Mouse (Mus musculus) mesoderm, embryonic 11.5 days (tissue): ENCODE results near the gene Gjb3.

Source experiments
- DNase-seq: peaks from one replicate; pipeline ENCODE4 v3.0.0-alpha.2; 2012; ENCODE audit warnings: low read depth, low spot score

The Gjb3 gene

GRCm38 (mm10) chr4:127337668-127338067 is 7.0 kb upstream of the Gjb3 start:
- DNase-seq: no peak

- no peak for DNase-seq
These were observed 4.3 kb upstream of the Gjb3 start for GRCm38 (mm10) chr4:127334870-127335504.

GRCm38 (mm10) chr4:127331171-127331570 is 527 bp upstream of the Gjb3 start:
- DNase-seq: peak; percentile 26

GRCm38 (mm10) chr4:127329751-127330150 is 893 bp downstream of the Gjb3 start:
- DNase-seq: no peak

- DNase-seq: no peak
These were observed 1.6 kb downstream of the Gjb3 start for GRCm38 (mm10) chr4:127329046-127329445.

- no peak for DNase-seq
These were observed 2.3 kb downstream of the Gjb3 start for GRCm38 (mm10) chr4:127328378-127328777.

GRCm38 (mm10) chr4:127327749-127328148 is 2.9 kb downstream of the Gjb3 start:
- no peak for DNase-seq

- DNase-seq: no peak
These were observed 3.4 kb downstream of the Gjb3 start for GRCm38 (mm10) chr4:127327258-127327657.

GRCm38 (mm10) chr4:127325276-127325675 is 5.4 kb downstream of the Gjb3 start:
- DNase-seq: no peak

- peak; percentile 87 for DNase-seq
These were observed 5.9 kb downstream of the Gjb3 start for GRCm38 (mm10) chr4:127324759-127325158.

- no peak for DNase-seq
These were observed 6.3 kb downstream of the Gjb3 start for GRCm38 (mm10) chr4:127324296-127324695.

- DNase-seq: no peak
These were observed 7.0 kb downstream of the Gjb3 start for GRCm38 (mm10) chr4:127323651-127324050.

- peak; percentile 86 for DNase-seq
These were observed 11.0 kb downstream of the Gjb3 start for GRCm38 (mm10) chr4:127319613-127320012.

- DNase-seq: no peak
These were observed 13.5 kb downstream of the Gjb3 start for GRCm38 (mm10) chr4:127317143-127317542.

GRCm38 (mm10) chr4:127315753-127316152 is 14.9 kb downstream of the Gjb3 start:
- no peak for DNase-seq

GRCm38 (mm10) chr4:127314585-127314984 is 16.1 kb downstream of the Gjb3 start:
- DNase-seq: no peak

GRCm38 (mm10) chr4:127313861-127314260 is 16.8 kb downstream of the Gjb3 start, which contains the start of gene Gja4:
Gene Gja4, minus strand, starts transcription at chr4:127314039.
- DNase-seq: peak; percentile 80

- no peak for DNase-seq
These were observed 18.3 kb downstream of the Gjb3 start for GRCm38 (mm10) chr4:127312349-127312748.

GRCm38 (mm10) chr4:127311561-127311960 is 19.1 kb downstream of the Gjb3 start:
- no peak for DNase-seq

GRCm38 (mm10) chr4:127306915-127307314 is 23.7 kb downstream of the Gjb3 start:
- DNase-seq: no peak

GRCm38 (mm10) chr4:127303796-127304195 is 26.8 kb downstream of the Gjb3 start:
- DNase-seq: no peak

- no peak for DNase-seq
These were observed 30.1 kb downstream of the Gjb3 start for GRCm38 (mm10) chr4:127300503-127300902.

GRCm38 (mm10) chr4:127292631-127293030 is 38.0 kb downstream of the Gjb3 start:
- no peak for DNase-seq

GRCm38 (mm10) chr4:127289039-127289548 is 41.5 kb downstream of the Gjb3 start:
- DNase-seq: no peak
